10 mouse cellular contexts compared by ENCODE assay signal in the genomic region with DNA sequence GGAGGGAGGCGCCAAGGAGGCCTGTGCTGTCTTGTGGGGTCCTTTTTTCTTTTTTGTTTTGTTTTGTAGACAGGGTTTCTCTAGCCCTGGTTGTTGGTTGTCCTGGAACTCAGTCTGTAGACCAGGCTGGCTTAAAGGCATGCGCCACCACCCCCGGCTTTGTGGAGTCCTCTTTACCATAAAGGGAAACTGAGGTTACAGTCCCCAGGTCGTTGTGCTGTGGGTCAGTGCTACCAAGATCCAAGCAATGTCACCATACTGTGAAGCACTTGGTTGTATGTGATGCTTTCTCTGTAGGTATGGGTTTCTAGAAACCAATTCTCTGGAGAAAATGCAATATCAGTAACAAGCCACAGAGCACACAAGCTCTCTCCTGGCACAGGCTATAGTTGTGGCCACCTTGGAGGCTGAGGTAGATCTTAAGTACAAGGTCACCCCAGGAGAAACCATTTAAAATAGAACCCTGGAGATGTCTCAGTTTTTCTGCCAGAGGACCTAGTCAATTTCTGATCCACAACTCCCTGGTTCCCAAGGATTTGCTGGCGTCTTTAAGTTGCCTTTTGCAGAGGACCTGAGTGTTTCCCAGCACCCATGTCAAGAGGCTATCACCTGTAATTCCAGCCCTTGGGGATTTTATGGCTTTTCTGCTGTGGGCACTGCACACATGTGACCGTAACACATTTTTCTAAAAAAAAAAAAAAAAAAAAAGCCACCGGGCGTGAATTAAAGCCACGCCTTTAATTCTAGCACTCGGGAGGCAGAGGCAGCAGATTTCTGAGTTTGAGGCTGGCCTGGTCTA. TPM values are rescaled to one million over a fixed set of nuclear protein-coding genes. Genes with fewer than 3 reads are reported as not detected.
DNase-seq lines count a peak whose midpoint lies in the region; ATAC-seq and TF ChIP-seq lines count a peak whose summit lies in the region.
"Had no signal": no experiment of that assay in that cellular context is flagged by ENCODE, and none has a peak within 500 bp of the region (broad histone marks: within the 10 kb centered on the region; RNA-seq: fewer than 3 reads in every experiment).

No protein-coding gene starts in this region.

- peaks cover 28% of the 10 kb centered on the region for H3K79me2 ChIP-seq in myocyte (ENCODE audit: control insufficient read depth, insufficient read depth)

- no peak overlapping the region for H3K27ac ChIP-seq in lung, embryonic 15.5 days
- no peak overlapping the region for H3K27ac ChIP-seq in embryonic facial prominence, embryonic 14.5 days (replicated peaks; ENCODE audit: low read depth, low read length)
- H3K27ac ChIP-seq: hindbrain, embryonic 15.5 days; left cerebral cortex, adult 2 months had no signal

- no peak overlapping the region; the same call in 1 of the 2 replicates for H3K4me2 ChIP-seq in lung, embryonic 15.5 days
- no peak overlapping the region for H3K4me2 ChIP-seq in embryonic facial prominence, embryonic 14.5 days (ENCODE audit: low read depth, low read length)
- H3K4me2 ChIP-seq in myocyte (ENCODE audit: low read depth): peak overlapping the region; percentile 90
- H3K4me2 ChIP-seq: hindbrain, embryonic 15.5 days had no signal

- H3K4me1 ChIP-seq in lung, embryonic 15.5 days: peaks cover 53% of the 10 kb centered on the region
- peaks cover 24% of the 10 kb centered on the region for H3K4me1 ChIP-seq in embryonic facial prominence, embryonic 14.5 days (ENCODE audit: control insufficient read depth, insufficient read depth, low read length)

- DNase-seq in lung, postnatal 25 days (ENCODE audit: low spot score): no peak
- DNase-seq in MN1 (ENCODE audit: low spot score): peak; percentile 32
- no peak for DNase-seq in embryonic facial prominence, embryonic 14.5 days (ENCODE audit: low spot score)
- no peak for DNase-seq in thymus, adult 18-20 months
- no peak for DNase-seq in cerebellum, adult 11 months

- 0 out of 2 replicates have a peak overlapping the region, but pooled peaks have one; percentile 24 for H3K9ac ChIP-seq in lung, embryonic 15.5 days
- peak overlapping the region; percentile 25; the same call in 1 of the 2 replicates for H3K9ac ChIP-seq in embryonic facial prominence, embryonic 14.5 days (ENCODE audit: low read depth, low read length)
- H3K9ac ChIP-seq: hindbrain, embryonic 15.5 days had no signal

- H3K36me3 ChIP-seq in lung, embryonic 15.5 days: peaks cover 24% of the 10 kb centered on the region
- peaks cover 24% of the 10 kb centered on the region for H3K36me3 ChIP-seq in embryonic facial prominence, embryonic 14.5 days (ENCODE audit: control insufficient read depth, insufficient read depth, low read length)
- H3K36me3 ChIP-seq in myocyte (ENCODE audit: control insufficient read depth, insufficient read depth): peaks cover 26% of the 10 kb centered on the region

- H3K9me3 ChIP-seq in lung, embryonic 15.5 days: no peaks in the 10 kb centered on the region
- H3K9me3 ChIP-seq in embryonic facial prominence, embryonic 14.5 days (ENCODE audit: control insufficient read depth, low read length): no peaks in the 10 kb centered on the region
- H3K9me3 ChIP-seq: hindbrain, embryonic 15.5 days had no signal

- H3K27me3 ChIP-seq in lung, embryonic 15.5 days: no peaks in the 10 kb centered on the region
- H3K27me3 ChIP-seq in embryonic facial prominence, embryonic 14.5 days (replicated peaks; ENCODE audit: control insufficient read depth, insufficient read depth, low read length): no peaks in the 10 kb centered on the region
- H3K27me3 ChIP-seq in myocyte (ENCODE audit: control insufficient read depth, insufficient read depth, insufficient read length): no peaks in the 10 kb centered on the region
- H3K27me3 ChIP-seq: hindbrain, embryonic 15.5 days had no signal

- no peak overlapping the region for H3K4me3 ChIP-seq in lung, embryonic 15.5 days
- H3K4me3 ChIP-seq in embryonic facial prominence, embryonic 14.5 days (ENCODE audit: low read depth, low read length): no peak overlapping the region
- peak overlapping the region; percentile 96 for H3K4me3 ChIP-seq in myocyte
- H3K4me3 ChIP-seq: left cerebral cortex, adult 2 months had no signal

- TF ChIP-seq POLR2A in myocyte (IDR thresholded peaks at IDR 0.05; ENCODE audit: insufficient read length, low read depth): peak; percentile 49

- ATAC-seq in lung, embryonic 15.5 days (ENCODE audit: borderline replicate concordance, extremely low read depth, low FRiP score, low TSS enrichment): no peak
- ATAC-seq in embryonic facial prominence, embryonic 14.5 days (ENCODE audit: low read depth): no peak
- no peak for ATAC-seq in megakaryocyte progenitor cell, adult 5-6 weeks (replicated peaks; ENCODE audit: poor library complexity)

- H3ac ChIP-seq in myocyte (ENCODE audit: control insufficient read depth, insufficient read length): no peak overlapping the region

- WGBS in lung, embryonic 15.5 days: 33% methylated on average over 10 of the region's 10 CpGs
- 31% methylated on average over 10 of the region's 10 CpGs for WGBS in embryonic facial prominence, embryonic 14.5 days

TF ChIP-seq in myocyte, 11 proteins besides CTCF, POLR2A, EP300 and RAD21:
- TF ChIP-seq CEBPB (IDR thresholded peaks at IDR 0.05; ENCODE audit: insufficient read depth, poor library complexity, severe bottlenecking): no peak
- no peak for TF ChIP-seq REST (IDR thresholded peaks at IDR 0.05; ENCODE audit: insufficient read depth, insufficient read length)
- TF ChIP-seq MYOD1 (IDR thresholded peaks at IDR 0.05; ENCODE audit: control insufficient read depth in 1 of 3, insufficient read length in 2 of 3, low read depth in 2 of 3): no peak
- peak; percentile 61 for TF ChIP-seq POLR2AphosphoS2 (IDR thresholded peaks at IDR 0.05; ENCODE audit: insufficient read length, low read depth)
- TF ChIP-seq E2F4 (IDR thresholded peaks at IDR 0.05; ENCODE audit: insufficient read depth): no peak
- TF ChIP-seq MAX (IDR thresholded peaks at IDR 0.05; ENCODE audit: low read depth): no peak
- no peak for TF ChIP-seq SRF (IDR thresholded peaks at IDR 0.05; ENCODE audit: control insufficient read depth, insufficient read length, low read depth)

RNA-seq across cellular contexts. Expression of gene Lrsam1, which starts 3.4 kb away (rescaled TPM):
- 7.5 and 9.7 TPM in 2 replicates for polyA plus RNA-seq in lung, embryonic 15.5 days (2015; fragmentation: Nextera tagmentation; extraction: Ambion mirVana)
- polyA plus RNA-seq in embryonic facial prominence, embryonic 14.5 days (2014; fragmentation: Nextera tagmentation; extraction: Ambion mirVana): 9.2 and 10.9 TPM in 2 replicates
- polyA plus RNA-seq in myocyte (2012; fragmentation: generic; extraction: Trizol): 11.5 TPM
- total RNA-seq in megakaryocyte progenitor cell, adult 5-6 weeks (2015): 2.9 and 3.0 TPM in 2 replicates
- total RNA-seq in megakaryocyte progenitor cell, adult 5-6 weeks (2017): 3.5 and 3.7 TPM in 2 replicates

RNA-seq across cellular contexts. Expression of gene Rpl12, which starts 3.5 kb away (rescaled TPM):
- polyA plus RNA-seq in lung, embryonic 15.5 days (2015; fragmentation: Nextera tagmentation; extraction: Ambion mirVana): 164 and 167 TPM in 2 replicates
- 224 and 237 TPM in 2 replicates for polyA plus RNA-seq in embryonic facial prominence, embryonic 14.5 days (2014; fragmentation: Nextera tagmentation; extraction: Ambion mirVana)
- 2,628 TPM for polyA plus RNA-seq in myocyte (2012; fragmentation: generic; extraction: Trizol)
- total RNA-seq in megakaryocyte progenitor cell, adult 5-6 weeks (2015): 2,719 and 2,750 TPM in 2 replicates
- total RNA-seq in megakaryocyte progenitor cell, adult 5-6 weeks (2017): 2,545 and 2,724 TPM in 2 replicates

RNA-seq across cellular contexts. Expression of gene Slc2a8, which starts 17.0 kb away (rescaled TPM):
- polyA plus RNA-seq in lung, embryonic 15.5 days (2015; fragmentation: Nextera tagmentation; extraction: Ambion mirVana): 20.8 and 22.5 TPM in 2 replicates
- polyA plus RNA-seq in embryonic facial prominence, embryonic 14.5 days (2014; fragmentation: Nextera tagmentation; extraction: Ambion mirVana): 12.2 and 15.7 TPM in 2 replicates
- 13.5 TPM for polyA plus RNA-seq in myocyte (2012; fragmentation: generic; extraction: Trizol)
- 2.6 and 2.9 TPM in 2 replicates for total RNA-seq in megakaryocyte progenitor cell, adult 5-6 weeks (2015)
- total RNA-seq in megakaryocyte progenitor cell, adult 5-6 weeks (2017): 2.2 and 3.5 TPM in 2 replicates

Comparison
In these comparisons a context has a peak if more than half of its experiments do, and no peak if none do; other contexts are left out.
1. RNA of gene Rpl12, which starts 3.5 kb away (polyA plus RNA-seq): 2,628 TPM in myocyte (single experiment); 224 to 237 TPM in embryonic facial prominence, embryonic 14.5 days and 164 to 167 TPM in lung, embryonic 15.5 days; every median in the first group is over 10 times any median in the second.